Mouse (Mus musculus) heart, embryonic 11.5 days (tissue): ENCODE measurements around the gene Fut11. TPM values are rescaled to one million over a fixed set of nuclear protein-coding genes. Genes with fewer than 3 reads are reported as not detected.
A peak's percentile ranks its signal among the peaks of the same experiment; 100 is the strongest.

Experiments
- ATAC-seq: fragments of 200-750 bp; cut with Nextera tagmentation; replicated peaks from 2 replicates; pipeline ENCODE4 v1.8.0; 2017; ENCODE audit warnings: moderate library complexity; ENCODE audit not compliant: insufficient number of reproducible peaks, low FRiP score, low TSS enrichment
- H3K27ac ChIP-seq: fragments of 300-500 bp; sonication (generic); 2 replicates; pipeline ENCODE4 v1.5.1; 2014; ENCODE audit warnings: mild to moderate bottlenecking, low read depth, low read length
- H3K27me3 ChIP-seq: fragments of 300-500 bp; sonication (generic); 2 replicates; pipeline ENCODE4 v1.6.1; 2014; ENCODE audit warnings: mild to moderate bottlenecking, low read length, mixed read lengths; ENCODE audit not compliant: control insufficient read depth, insufficient read depth
- H3K36me3 ChIP-seq: fragments of 300-500 bp; sonication (generic); 2 replicates; pipeline ENCODE4 v1.6.1; 2014; ENCODE audit warnings: mild to moderate bottlenecking, low read length, moderate library complexity, mixed read lengths; ENCODE audit not compliant: control insufficient read depth, insufficient read depth
- H3K4me1 ChIP-seq: fragments of 300-500 bp; sonication (generic); 2 replicates; pipeline ENCODE4 v1.6.1; 2014; ENCODE audit warnings: low read length; ENCODE audit not compliant: control insufficient read depth, insufficient read depth
- H3K4me2 ChIP-seq: fragments of 300-500 bp; sonication (generic); 2 replicates; pipeline ENCODE4 v1.6.1; 2014; ENCODE audit warnings: mild to moderate bottlenecking, moderate library complexity
- H3K4me3 ChIP-seq: fragments of 300-500 bp; sonication (generic); 2 replicates; pipeline ENCODE4 v1.5.1; 2014; ENCODE audit warnings: low read depth, low read length
- H3K9ac ChIP-seq: fragments of 300-500 bp; sonication (generic); 2 replicates; pipeline ENCODE4 v1.6.1; 2014; ENCODE audit warnings: mild to moderate bottlenecking, low read depth, low read length, moderate library complexity
- H3K9me3 ChIP-seq: fragments of 300-500 bp; sonication (generic); replicated peaks from 2 replicates; pipeline ENCODE4 v1.6.1; 2016; ENCODE audit warnings: low read length; ENCODE audit not compliant: control insufficient read depth
- WGBS: fragments of 180-500 bp; shearing (Covaris S2); extraction: QIAGEN DNeasy Blood & Tissue Kit; methylation state at CpG from one replicate; pipeline ENCODE4 v1.1.7; 2014; ENCODE audit not compliant: insufficient replicate concordance; 5-methylcytosine and 5-hydroxymethylcytosine counted together
- polyA plus RNA-seq: library from polyadenylated mRNA; unstranded; fragments of >200 nt; fragmentation: Nextera tagmentation; extraction: Ambion mirVana; gene quantifications from 2 replicates; pipeline ENCODE4 v1.2.1, GENCODE M21; 2014

The Fut11 gene
- 13.4 and 18.8 TPM in 2 replicates for polyA plus RNA-seq

DNA sequence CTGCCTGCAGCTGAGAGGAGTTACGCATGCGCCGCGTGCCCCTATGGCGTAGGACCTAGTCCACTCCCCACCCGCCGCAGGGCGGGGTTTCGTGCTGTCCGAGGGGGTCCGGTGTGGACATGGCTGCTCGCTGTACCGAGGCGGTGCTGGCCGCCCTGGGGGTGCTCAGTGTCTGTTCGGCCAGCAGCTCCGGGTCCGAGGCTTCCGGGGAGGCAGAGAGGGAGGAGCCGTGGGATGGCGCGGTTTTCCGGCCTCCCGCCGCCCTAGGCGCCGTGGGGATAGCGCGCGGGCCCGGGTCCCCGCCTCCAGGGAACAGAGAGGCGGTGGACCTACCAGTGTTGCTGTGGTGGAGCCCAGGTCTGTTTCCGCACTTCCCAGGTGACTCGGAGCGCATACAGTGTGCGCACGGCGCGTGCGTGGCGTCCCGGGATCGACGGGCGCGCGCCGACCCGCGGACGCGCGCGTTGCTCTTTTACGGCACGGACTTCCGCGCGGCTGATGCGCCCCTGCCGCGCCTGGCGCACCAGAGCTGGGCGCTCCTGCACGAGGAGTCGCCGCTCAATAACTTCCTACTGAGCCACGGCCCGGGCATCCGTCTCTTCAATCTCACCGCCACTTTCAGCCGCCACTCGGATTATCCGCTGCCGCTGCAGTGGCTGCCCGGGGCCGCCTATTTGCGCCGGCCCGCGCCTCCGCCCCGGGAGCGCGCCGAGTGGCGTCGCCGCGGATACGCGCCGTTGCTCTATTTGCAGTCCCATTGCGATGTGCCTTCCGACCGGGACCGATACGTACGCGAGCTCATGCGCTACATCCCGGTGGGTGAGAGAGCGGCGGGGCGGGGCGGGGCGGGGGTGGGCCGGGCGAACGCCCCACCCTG is at the start of gene Fut11:
Fut11 (plus strand) TSS at position 85 of the 877 bp plus-strand sequence.
- peak; percentile 87 for ATAC-seq
- H3K4me1 ChIP-seq: peaks cover 31% of the 10 kb centered on the region
- peak within 1 kb of the TSS; percentile 80 for H3K9ac ChIP-seq
- no peaks in the 10 kb centered on the region for H3K27me3 ChIP-seq
- under 1% methylated on average over 110 of the region's 111 CpGs for WGBS
- H3K36me3 ChIP-seq: peaks cover 24% of the 10 kb centered on the region
- peak within 1 kb of the TSS; percentile 93 for H3K27ac ChIP-seq
- peak within 1 kb of the TSS; percentile 78 for H3K4me2 ChIP-seq
- H3K4me3 ChIP-seq: peak within 1 kb of the TSS; percentile 75
- no peaks in the 10 kb centered on the region for H3K9me3 ChIP-seq

DNA sequence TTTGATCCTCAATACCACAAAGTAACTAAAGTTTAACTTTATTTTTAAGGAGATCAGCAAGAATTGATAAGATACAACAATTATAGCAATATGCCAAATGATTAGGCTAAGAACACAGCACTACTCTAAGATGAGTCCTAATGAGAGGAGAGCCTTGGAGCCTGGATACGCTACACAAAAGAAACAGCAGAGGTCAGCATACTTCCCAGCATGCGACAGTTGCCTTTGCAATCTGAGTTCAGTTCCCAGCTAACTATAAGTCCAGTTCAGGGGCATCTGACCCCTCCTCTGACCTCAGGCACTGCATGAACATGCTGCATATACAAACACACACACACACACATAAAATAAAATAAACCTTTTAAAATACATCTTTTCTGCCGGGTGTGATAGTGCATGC is 49.2 kb upstream of the Fut11 start:
- Histone ChIP-seq H3K27me3 (no peaks in the 10 kb centered on the region), H3K36me3 (no peaks in the 10 kb centered on the region), H3K4me1 (peaks cover 7% of the 10 kb centered on the region; the same call in 1 of the 2 replicates), H3K4me2 (no peak overlapping the region), H3K9ac (no peak overlapping the region), H3K4me3 (no peak overlapping the region), H3K9me3 (no peaks in the 10 kb centered on the region), H3K27ac (no peak overlapping the region)
- 37% methylated on average over 3 of the region's 3 CpGs for WGBS
- no peak for ATAC-seq

DNA sequence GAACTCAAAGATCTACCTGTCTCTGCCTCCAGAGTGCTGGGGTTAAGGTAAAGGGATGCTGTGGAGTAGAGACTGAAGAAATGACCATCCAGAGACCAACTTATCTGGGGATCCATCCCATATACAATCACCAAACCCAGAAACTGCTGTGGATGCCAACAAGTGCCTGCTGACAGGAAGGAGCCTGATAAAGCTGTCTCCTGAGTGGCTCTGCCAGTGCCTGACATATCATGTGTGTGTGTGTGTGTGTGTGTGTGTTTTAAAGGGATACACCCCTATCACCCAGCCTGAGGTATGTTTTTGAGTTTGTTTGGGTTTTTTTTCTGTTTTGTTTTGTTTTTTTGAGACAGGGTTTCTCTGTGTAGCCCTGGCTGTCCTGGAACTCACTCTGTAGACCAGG is 48.4 kb upstream of the Fut11 start:
- H3K36me3 ChIP-seq: no peaks in the 10 kb centered on the region
- H3K27ac ChIP-seq: no peak overlapping the region
- peaks cover 7% of the 10 kb centered on the region; the same call in 1 of the 2 replicates for H3K4me1 ChIP-seq
- no peaks in the 10 kb centered on the region for H3K27me3 ChIP-seq
- H3K4me2 ChIP-seq: no peak overlapping the region
- no peak overlapping the region for H3K9ac ChIP-seq
- H3K4me3 ChIP-seq: no peak overlapping the region
- ATAC-seq: no peak
- H3K9me3 ChIP-seq: no peaks in the 10 kb centered on the region

DNA sequence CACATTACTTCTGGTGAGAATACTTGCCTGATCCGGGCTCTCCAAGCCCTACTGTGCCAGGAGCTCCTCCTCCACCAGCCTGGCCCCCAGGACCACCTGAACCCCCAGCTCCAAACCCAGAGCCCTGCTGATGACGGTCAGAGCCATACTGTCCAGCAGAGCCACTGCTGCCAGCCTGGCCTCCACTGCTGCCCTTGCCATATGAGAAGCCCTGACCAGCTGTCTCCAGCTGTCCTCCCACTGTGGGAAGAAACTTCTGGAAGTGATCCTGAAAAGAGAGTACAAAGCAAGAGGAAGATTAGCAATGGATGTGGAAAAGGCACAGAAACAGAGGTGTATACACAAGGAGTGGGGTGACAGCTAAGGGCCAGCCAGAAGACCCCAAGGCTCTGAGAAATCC is 43.8 kb upstream of the Fut11 start:
- Histone ChIP-seq H3K4me2 (no peak overlapping the region), H3K36me3 (no peaks in the 10 kb centered on the region), H3K9ac (no peak overlapping the region), H3K9me3 (no peaks in the 10 kb centered on the region), H3K4me3 (no peak overlapping the region), H3K27me3 (no peaks in the 10 kb centered on the region), H3K27ac (no peak overlapping the region), H3K4me1 (peaks cover 11% of the 10 kb centered on the region; the same call in 1 of the 2 replicates)
- no peak for ATAC-seq
- WGBS: 63% methylated on average over 2 of the region's 2 CpGs

DNA sequence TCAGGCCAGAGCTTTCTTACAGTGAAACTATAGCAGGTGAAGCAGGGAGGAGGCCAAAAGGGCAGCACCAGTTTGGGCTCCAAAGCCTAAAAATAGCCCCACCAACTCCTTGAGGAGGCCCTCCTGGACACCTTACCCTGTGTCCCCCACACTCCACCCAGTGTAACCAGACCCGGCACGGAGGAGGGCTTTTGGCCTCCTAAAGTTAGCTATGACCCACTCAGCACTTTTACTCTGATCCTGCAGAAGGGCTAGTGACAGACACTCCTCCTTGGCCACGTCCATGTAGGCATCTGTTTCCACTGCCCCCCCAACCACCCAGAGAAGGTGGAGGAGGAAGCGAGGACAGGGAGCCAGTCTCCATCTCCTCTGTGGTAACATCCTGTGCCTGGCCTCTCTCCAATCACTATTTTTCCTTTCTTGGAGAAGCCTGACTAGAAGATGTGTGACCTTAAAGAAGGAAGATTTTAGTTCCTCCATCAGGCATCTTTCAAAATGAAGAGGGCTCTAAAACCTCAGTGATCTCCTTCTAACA is 43.0 kb upstream of the Fut11 start:
- 45% methylated on average over 4 of the region's 4 CpGs for WGBS
- Histone ChIP-seq H3K4me3 (no peak overlapping the region), H3K27me3 (no peaks in the 10 kb centered on the region), H3K27ac (no peak overlapping the region), H3K9me3 (no peaks in the 10 kb centered on the region), H3K36me3 (no peaks in the 10 kb centered on the region), H3K4me2 (no peak overlapping the region), H3K9ac (no peak overlapping the region), H3K4me1 (peaks cover 18% of the 10 kb centered on the region)
- no peak for ATAC-seq

DNA sequence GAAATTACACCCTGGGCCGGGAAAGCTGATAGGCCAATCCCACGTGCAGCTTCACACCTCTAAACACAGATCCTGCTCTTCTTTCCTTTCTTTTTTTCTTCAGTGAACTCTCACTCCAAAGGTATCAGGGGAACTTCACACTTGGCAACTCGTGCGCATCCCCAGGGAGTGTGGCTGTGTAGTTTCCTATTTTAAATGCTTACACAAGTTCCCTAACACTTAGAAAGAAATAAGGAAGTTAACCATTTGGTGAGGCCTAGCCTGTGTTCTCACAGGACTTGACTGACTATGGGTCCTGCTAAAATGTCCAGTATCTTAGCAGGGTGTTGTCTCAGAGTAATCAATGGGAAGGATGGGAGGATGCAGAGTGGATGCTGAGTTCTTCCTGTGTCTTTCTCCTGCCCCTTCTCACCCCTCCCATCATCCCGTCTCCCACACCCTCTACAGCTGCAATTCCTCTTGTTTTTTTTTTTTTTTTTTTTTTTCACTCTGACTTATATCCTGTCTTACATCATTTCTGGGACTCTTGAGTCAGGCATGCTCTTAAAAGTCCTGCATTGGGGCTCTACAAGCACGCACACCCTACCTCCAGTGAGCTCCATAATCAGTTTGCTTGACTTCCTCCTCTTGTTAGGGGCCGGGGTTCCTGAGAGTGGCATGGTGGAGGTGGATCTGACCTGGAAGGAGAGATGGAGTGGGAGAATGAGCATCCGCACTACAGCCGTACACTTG is 39.9 kb upstream of the Fut11 start:
- no peak overlapping the region for H3K4me2 ChIP-seq
- WGBS: 59% methylated on average over 9 of the region's 9 CpGs
- no peak overlapping the region for H3K9ac ChIP-seq
- H3K27ac ChIP-seq: peak overlapping the region; percentile 57
- no peaks in the 10 kb centered on the region for H3K27me3 ChIP-seq
- H3K4me1 ChIP-seq: peaks cover 19% of the 10 kb centered on the region
- no peak overlapping the region for H3K4me3 ChIP-seq
- H3K36me3 ChIP-seq: no peaks in the 10 kb centered on the region
- H3K9me3 ChIP-seq: no peaks in the 10 kb centered on the region
- ATAC-seq: no peak

DNA sequence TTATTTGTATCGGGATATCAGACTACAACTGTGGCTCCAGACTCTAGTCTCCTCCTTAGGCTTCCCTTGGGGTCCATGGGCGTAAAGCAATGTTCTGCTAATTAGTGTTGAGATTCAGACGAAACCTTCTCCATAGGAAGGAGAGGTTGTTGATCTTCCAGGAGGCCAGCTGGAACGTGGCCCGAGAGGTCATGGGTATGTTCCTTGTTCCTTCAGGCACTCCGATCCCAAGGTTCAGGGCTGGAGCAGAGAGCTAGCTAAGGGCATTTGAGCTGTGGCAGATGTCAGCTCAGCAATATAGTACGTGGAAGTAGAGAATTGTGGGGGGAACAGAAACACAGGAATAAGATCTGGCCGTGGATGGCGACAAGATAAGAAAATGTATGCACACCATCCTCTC is 39.0 kb upstream of the Fut11 start:
- Histone ChIP-seq H3K9ac (no peak overlapping the region), H3K36me3 (no peaks in the 10 kb centered on the region), H3K4me1 (peaks cover 26% of the 10 kb centered on the region), H3K4me2 (peak overlapping the region; percentile 51), H3K27ac (peak overlapping the region; percentile 57), H3K9me3 (no peaks in the 10 kb centered on the region), H3K4me3 (peak overlapping the region; percentile 27; the same call in 1 of the 2 replicates), H3K27me3 (no peaks in the 10 kb centered on the region)
- 57% methylated on average over 9 of the region's 9 CpGs for WGBS
- ATAC-seq: no peak

DNA sequence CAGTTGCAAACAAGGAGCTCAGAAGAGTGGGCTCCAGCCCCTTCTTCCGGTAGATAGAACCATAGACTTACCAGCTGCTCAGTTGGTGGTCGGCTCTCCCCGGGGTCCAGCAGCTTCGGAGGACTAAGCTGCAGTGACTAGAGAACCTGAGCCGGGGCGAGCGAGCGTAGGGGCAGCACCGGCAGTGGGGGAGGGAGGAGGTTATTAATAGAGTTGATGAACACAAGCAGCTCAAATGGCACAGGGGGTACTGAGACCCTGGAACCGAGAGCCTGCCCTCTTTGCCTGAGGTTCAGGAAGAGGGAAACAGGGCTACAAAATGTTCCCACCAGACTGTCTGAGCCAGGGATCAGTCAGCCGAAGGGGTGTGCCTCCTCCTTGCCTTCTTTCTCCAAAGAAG is 38.4 kb upstream of the Fut11 start, which contains the start of gene Myoz1:
Myoz1 (minus strand) TSS at position 180 of the 400 bp plus-strand sequence.
- peak within 1 kb of the TSS; percentile 27 for H3K4me3 ChIP-seq
- H3K27me3 ChIP-seq: no peaks in the 10 kb centered on the region
- no peak for ATAC-seq
- peaks cover 27% of the 10 kb centered on the region for H3K4me1 ChIP-seq
- H3K9ac ChIP-seq: peak within 1 kb of the TSS; percentile 59
- 23% methylated on average over 11 of the region's 11 CpGs for WGBS
- no peaks in the 10 kb centered on the region for H3K36me3 ChIP-seq
- H3K4me2 ChIP-seq: peak within 1 kb of the TSS; percentile 51
- peak within 1 kb of the TSS; percentile 57 for H3K27ac ChIP-seq
- no peaks in the 10 kb centered on the region for H3K9me3 ChIP-seq
